Mouse (Mus musculus): ENCODE measurements around the gene Sh3kbp1. TPM values are rescaled to one million over a fixed set of nuclear protein-coding genes. Genes with fewer than 3 reads are reported as not detected.

Sh3kbp1 gene
- polyA plus RNA-seq, 1 experiment from 2014 or later: 51.2 TPM

- Histone ChIP-seq H3K9me3 (no peaks in the 10 kb centered on the region), H3K4me2 (no peak overlapping the region), H3K4me3 (no peak overlapping the region), H3K27ac (replicated peaks) (no peak overlapping the region), H3K4me1 (replicated peaks) (no peaks in the 10 kb centered on the region), H3K36me3 (no peaks in the 10 kb centered on the region), H3K27me3 (peaks cover 2% of the 10 kb centered on the region; the same call in 1 of the 2 replicates), H3K9ac (no peak overlapping the region)
- WGBS: 58% methylated on average over 1 of the region's 1 CpGs
- no peak for ATAC-seq (ENCODE audit: low FRiP score, low read depth)
These were observed 231.1 kb downstream of the Sh3kbp1 start for GRCm38 (mm10) chrX:159858126-159858525.

DNA sequence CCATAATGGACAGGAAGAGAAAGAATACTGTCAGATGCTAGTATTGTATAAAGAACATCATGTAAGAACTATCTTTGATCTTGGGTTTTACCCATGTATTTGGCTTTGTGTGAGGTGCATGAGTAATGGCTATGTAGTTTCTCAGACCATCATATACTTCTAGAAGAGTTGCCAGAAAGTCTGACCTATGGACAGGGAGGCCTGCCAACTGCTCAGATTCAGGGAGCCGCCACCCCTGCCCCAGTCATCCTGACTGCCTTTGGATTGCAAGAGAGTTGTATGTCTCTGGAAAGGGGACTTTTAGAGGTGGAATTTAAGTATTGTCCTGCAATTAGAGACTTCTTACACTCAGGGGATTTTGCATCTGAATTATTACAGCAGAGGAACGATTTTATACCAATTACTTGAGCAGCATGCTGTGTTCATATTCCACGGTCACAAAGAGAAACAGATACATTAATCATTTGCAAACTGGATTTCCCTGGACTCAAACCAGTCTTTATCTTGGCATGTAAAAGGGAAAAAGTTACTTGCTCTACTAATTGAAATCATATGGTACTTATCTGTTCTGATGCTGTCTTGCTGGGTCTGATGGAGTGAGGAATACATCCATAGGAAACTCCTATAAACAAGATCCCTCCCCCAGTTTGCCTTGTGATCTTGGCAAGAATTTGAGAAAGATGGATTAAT is 233.9 kb downstream of the Sh3kbp1 start:
- Histone ChIP-seq H3K4me2 (no peak overlapping the region), H3K27ac (replicated peaks) (no peak overlapping the region), H3K9me3 (no peaks in the 10 kb centered on the region), H3K9ac (no peak overlapping the region), H3K4me3 (no peak overlapping the region), H3K4me1 (replicated peaks) (no peaks in the 10 kb centered on the region), H3K27me3 (no peaks in the 10 kb centered on the region; the same call in 1 of the 2 replicates), H3K36me3 (no peaks in the 10 kb centered on the region)
- 60% methylated on average over 3 of the region's 3 CpGs for WGBS
- ATAC-seq (ENCODE audit: low FRiP score, low read depth): no peak

- Histone ChIP-seq H3K9me3 (no peaks in the 10 kb centered on the region), H3K4me1 (replicated peaks) (no peaks in the 10 kb centered on the region), H3K27ac (replicated peaks) (no peak overlapping the region), H3K4me2 (no peak overlapping the region), H3K9ac (no peak overlapping the region), H3K36me3 (no peaks in the 10 kb centered on the region), H3K4me3 (no peak overlapping the region), H3K27me3 (no peaks in the 10 kb centered on the region)
- no peak for ATAC-seq (ENCODE audit: low FRiP score, low read depth)
- WGBS: 81% methylated on average over 3 of the region's 3 CpGs
These were observed 240.6 kb downstream of the Sh3kbp1 start for GRCm38 (mm10) chrX:159867660-159868059.

- H3K9ac ChIP-seq: no peak overlapping the region
- no peak for ATAC-seq (ENCODE audit: low FRiP score, low read depth)
- H3K27ac ChIP-seq (replicated peaks): no peak overlapping the region
- no peaks in the 10 kb centered on the region for H3K4me1 ChIP-seq (replicated peaks)
- H3K36me3 ChIP-seq: no peaks in the 10 kb centered on the region
- 86% methylated on average over 2 of the region's 2 CpGs for WGBS
- no peak overlapping the region for H3K4me3 ChIP-seq
- no peaks in the 10 kb centered on the region for H3K9me3 ChIP-seq
- H3K4me2 ChIP-seq: no peak overlapping the region
- H3K27me3 ChIP-seq: 0 out of 2 replicates have a peak, but pooled peaks cover 2% of the 10 kb centered on the region
These were observed 245.4 kb downstream of the Sh3kbp1 start for GRCm38 (mm10) chrX:159872521-159872920.

- no peak overlapping the region for H3K27ac ChIP-seq (replicated peaks)
- ATAC-seq (ENCODE audit: low FRiP score, low read depth): no peak
- WGBS: 65% methylated on average over 1 of the region's 1 CpGs
These were observed 250.7 kb downstream of the Sh3kbp1 start for GRCm38 (mm10) chrX:159877770-159878169.

DNA sequence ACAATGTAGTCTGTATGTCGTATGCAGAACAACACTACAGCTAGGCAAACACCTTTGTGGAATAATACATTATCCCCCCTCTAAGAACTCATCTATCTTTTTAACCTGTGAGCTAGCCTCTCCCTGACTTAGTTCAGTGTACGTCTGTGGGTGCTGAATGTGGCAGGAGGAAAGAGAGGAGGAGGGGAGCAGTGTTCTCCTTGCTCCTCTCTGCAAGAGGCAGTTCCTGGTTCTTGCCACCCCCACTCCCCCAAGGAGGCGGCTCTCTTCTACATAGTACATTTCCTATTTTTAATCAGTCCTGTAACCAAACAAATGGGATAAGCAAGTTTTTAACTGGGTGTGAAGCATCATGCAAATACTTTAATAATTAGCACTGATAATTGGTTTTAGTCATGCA is 252.4 kb downstream of the Sh3kbp1 start:
- Histone ChIP-seq H3K9ac (no peak overlapping the region), H3K4me1 (replicated peaks) (no peaks in the 10 kb centered on the region), H3K9me3 (no peaks in the 10 kb centered on the region), H3K27ac (replicated peaks) (no peak overlapping the region), H3K4me3 (no peak overlapping the region), H3K36me3 (no peaks in the 10 kb centered on the region), H3K27me3 (0 out of 2 replicates have a peak, but pooled peaks cover 2% of the 10 kb centered on the region), H3K4me2 (no peak overlapping the region)
- WGBS: 74% methylated on average over 3 of the region's 3 CpGs
- no peak for ATAC-seq (ENCODE audit: low FRiP score, low read depth)

More at GRCm38 (mm10) chrX:159877770-159878169, 250.7 kb downstream of the Sh3kbp1 start:
- H3K36me3 ChIP-seq: no peaks in the 10 kb centered on the region
- H3K27me3 ChIP-seq: 0 out of 2 replicates have a peak, but pooled peaks cover 2% of the 10 kb centered on the region
- no peak overlapping the region for H3K4me3 ChIP-seq
- H3K4me2 ChIP-seq: no peak overlapping the region
- no peak overlapping the region for H3K9ac ChIP-seq
- no peaks in the 10 kb centered on the region for H3K9me3 ChIP-seq
- H3K4me1 ChIP-seq (replicated peaks): no peaks in the 10 kb centered on the region

GRCm38 (mm10) chrX:159881576-159881975 is 254.5 kb downstream of the Sh3kbp1 start:
- H3K9me3 ChIP-seq: no peaks in the 10 kb centered on the region
- no peak for ATAC-seq (ENCODE audit: low FRiP score, low read depth)
- H3K4me3 ChIP-seq: no peak overlapping the region
- no peaks in the 10 kb centered on the region for H3K36me3 ChIP-seq
- no peaks in the 10 kb centered on the region for H3K4me1 ChIP-seq (replicated peaks)
- H3K27ac ChIP-seq (replicated peaks): no peak overlapping the region
- no peak overlapping the region for H3K9ac ChIP-seq
- H3K27me3 ChIP-seq: 0 out of 2 replicates have a peak, but pooled peaks cover 3% of the 10 kb centered on the region
- 72% methylated on average over 5 of the region's 5 CpGs for WGBS
- H3K4me2 ChIP-seq: no peak overlapping the region

- Histone ChIP-seq H3K36me3 (no peaks in the 10 kb centered on the region), H3K27ac (replicated peaks) (no peak overlapping the region), H3K27me3 (no peaks in the 10 kb centered on the region), H3K4me3 (no peak overlapping the region), H3K4me2 (no peak overlapping the region), H3K9me3 (no peaks in the 10 kb centered on the region), H3K9ac (no peak overlapping the region), H3K4me1 (replicated peaks) (no peaks in the 10 kb centered on the region)
- WGBS: 71% methylated on average over 4 of the region's 4 CpGs
- no peak for ATAC-seq (ENCODE audit: low FRiP score, low read depth)
These were observed 269.5 kb downstream of the Sh3kbp1 start for GRCm38 (mm10) chrX:159896536-159896935.

DNA sequence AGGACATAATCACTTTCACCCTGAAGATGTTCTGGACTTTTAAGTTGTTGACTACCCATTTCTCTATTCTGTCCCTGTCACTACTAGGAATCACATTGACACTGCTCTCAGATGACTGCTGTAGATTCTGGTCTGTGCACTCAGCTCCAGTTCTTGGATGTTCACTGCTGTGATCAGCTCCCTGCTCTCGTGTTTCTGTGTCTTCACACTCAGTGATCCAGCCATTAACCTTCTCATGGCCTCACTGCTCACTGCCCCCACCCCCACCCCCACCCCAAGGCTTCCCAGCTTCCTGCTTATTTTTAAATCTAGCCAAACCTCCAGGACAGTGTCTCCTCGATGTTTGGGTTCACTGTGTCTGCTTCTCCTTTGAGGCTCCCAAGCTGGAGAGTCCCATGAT is 271.0 kb downstream of the Sh3kbp1 start:
- no peak overlapping the region for H3K4me3 ChIP-seq
- no peaks in the 10 kb centered on the region for H3K9me3 ChIP-seq
- no peak for ATAC-seq (ENCODE audit: low FRiP score, low read depth)
- H3K27ac ChIP-seq (replicated peaks): no peak overlapping the region
- H3K27me3 ChIP-seq: no peaks in the 10 kb centered on the region
- H3K4me2 ChIP-seq: no peak overlapping the region
- no peaks in the 10 kb centered on the region for H3K36me3 ChIP-seq
- 55% methylated on average over 2 of the region's 2 CpGs for WGBS
- no peak overlapping the region for H3K9ac ChIP-seq
- no peaks in the 10 kb centered on the region for H3K4me1 ChIP-seq (replicated peaks)

DNA sequence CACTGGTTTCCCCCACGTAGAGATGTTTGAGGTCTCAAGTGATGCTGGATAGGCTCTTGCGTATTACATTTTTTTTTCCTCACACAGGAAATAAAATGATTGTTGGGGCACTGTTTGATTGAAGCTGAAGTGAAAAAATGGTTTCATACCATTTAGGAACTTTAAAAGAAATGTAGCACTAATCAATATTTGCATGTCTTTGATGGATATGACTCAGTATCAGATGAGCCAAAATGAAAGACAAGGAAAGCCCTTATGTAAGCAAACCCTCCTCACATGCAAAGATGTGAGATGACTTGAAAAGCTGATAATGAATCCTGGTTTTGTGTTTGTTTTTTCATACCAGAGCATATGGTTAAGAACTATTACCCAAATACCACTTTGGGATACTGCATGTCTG is 272.0 kb downstream of the Sh3kbp1 start:
- WGBS: 78% methylated on average over 2 of the region's 2 CpGs
- no peak for ATAC-seq (ENCODE audit: low FRiP score, low read depth)
- H3K4me1 ChIP-seq (replicated peaks): no peaks in the 10 kb centered on the region
- no peak overlapping the region for H3K9ac ChIP-seq
- H3K9me3 ChIP-seq: no peaks in the 10 kb centered on the region
- no peak overlapping the region for H3K27ac ChIP-seq (replicated peaks)
- H3K4me3 ChIP-seq: no peak overlapping the region
- H3K27me3 ChIP-seq: no peaks in the 10 kb centered on the region
- no peak overlapping the region for H3K4me2 ChIP-seq
- no peaks in the 10 kb centered on the region for H3K36me3 ChIP-seq

DNA sequence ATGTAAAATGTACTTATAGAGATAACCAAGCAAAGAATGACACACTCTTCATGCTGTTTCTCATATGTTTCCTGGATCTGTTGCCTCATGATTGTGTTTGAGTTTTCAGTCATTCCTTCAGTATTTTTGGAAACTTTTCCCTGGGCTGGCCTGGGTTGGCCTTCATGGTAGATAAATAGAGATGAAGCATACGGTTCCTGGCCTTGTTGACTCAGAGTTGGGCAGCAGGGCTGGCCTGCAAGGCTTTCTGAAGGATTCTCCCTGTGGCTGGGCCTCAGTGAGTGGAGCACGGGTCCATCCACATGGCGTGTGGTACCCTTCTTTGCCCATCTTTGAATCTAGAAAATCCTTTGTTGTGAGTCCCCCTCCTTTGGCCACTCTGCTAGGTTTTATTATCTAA is 276.3 kb downstream of the Sh3kbp1 start:
- Histone ChIP-seq H3K4me1 (replicated peaks) (no peaks in the 10 kb centered on the region), H3K27me3 (0 out of 2 replicates have a peak, but pooled peaks cover 3% of the 10 kb centered on the region), H3K36me3 (no peaks in the 10 kb centered on the region), H3K4me2 (no peak overlapping the region), H3K9me3 (no peaks in the 10 kb centered on the region), H3K27ac (replicated peaks) (no peak overlapping the region), H3K9ac (no peak overlapping the region), H3K4me3 (no peak overlapping the region)
- WGBS: 90% methylated on average over 3 of the region's 3 CpGs
- ATAC-seq (ENCODE audit: low FRiP score, low read depth): no peak

GRCm38 (mm10) chrX:159907703-159908102 is 280.6 kb downstream of the Sh3kbp1 start:
- H3K9ac ChIP-seq: no peak overlapping the region
- H3K4me1 ChIP-seq (replicated peaks): no peaks in the 10 kb centered on the region
- H3K4me3 ChIP-seq: no peak overlapping the region
- H3K4me2 ChIP-seq: no peak overlapping the region
- H3K9me3 ChIP-seq: no peaks in the 10 kb centered on the region
- H3K27me3 ChIP-seq: 0 out of 2 replicates have a peak, but pooled peaks cover 3% of the 10 kb centered on the region
- H3K36me3 ChIP-seq: no peaks in the 10 kb centered on the region
- H3K27ac ChIP-seq (replicated peaks): no peak overlapping the region
- ATAC-seq (ENCODE audit: low FRiP score, low read depth): no peak
- WGBS: 82% methylated on average over 1 of the region's 1 CpGs
